Comparison of ENCODE assay signal across 17 mouse cellular contexts in genomic region chr3:102636674-102637073, GRCm38 (mm10).
DNase-seq lines count a peak whose midpoint lies in the region; ATAC-seq and TF ChIP-seq lines count a peak whose summit lies in the region.
"Had no signal": no experiment of that assay in that cellular context is flagged by ENCODE, and none has a peak within 500 bp of the region (broad histone marks: within the 10 kb centered on the region; RNA-seq: fewer than 3 reads in every experiment).

No protein-coding gene starts in this region.

- H3K4me1 ChIP-seq in ES-E14 (ENCODE audit: control insufficient read depth in 2 of 2, insufficient read depth in 2 of 2, low read length in 2 of 2, poor library complexity in 1 of 2), result no peaks in the 10 kb centered on the region
- peaks cover 14% of the 10 kb centered on the region for H3K4me1 ChIP-seq in embryonic facial prominence, embryonic 15.5 days
- H3K4me1 ChIP-seq: heart, embryonic 15.5 days; midbrain, embryonic 15.5 days had no signal

- ATAC-seq in embryonic facial prominence, embryonic 15.5 days (ENCODE audit: insufficient number of reproducible peaks, low FRiP score, low TSS enrichment, low read depth), result peak; percentile 53; the same call in 1 of the 2 replicates
- ATAC-seq in erythroid progenitor cell, adult 5-6 weeks (replicated peaks; ENCODE audit: low FRiP score, poor library complexity, severe bottlenecking), result no peak
- ATAC-seq: forebrain, embryonic 14.5 days; hindbrain, postnatal 0 days; midbrain, embryonic 15.5 days had no signal

- no peaks in the 10 kb centered on the region for H3K36me3 ChIP-seq in ES-E14 (ENCODE audit: control insufficient read depth, insufficient read depth, low read length, poor library complexity, severe bottlenecking)
- no peaks in the 10 kb centered on the region for H3K36me3 ChIP-seq in embryonic facial prominence, embryonic 15.5 days
- H3K36me3 ChIP-seq: heart, embryonic 15.5 days; limb, embryonic 12.5 days; midbrain, embryonic 15.5 days had no signal

- no peak overlapping the region for H3K4me2 ChIP-seq in embryonic facial prominence, embryonic 15.5 days (replicated peaks)
- H3K4me2 ChIP-seq: heart, embryonic 15.5 days; limb, embryonic 12.5 days; midbrain, embryonic 15.5 days had no signal

- H3K9me3 ChIP-seq in ES-E14 (ENCODE audit: control insufficient read depth, insufficient read depth, low read depth, low read length), result no peaks in the 10 kb centered on the region
- H3K9me3 ChIP-seq in embryonic facial prominence, embryonic 15.5 days (replicated peaks), result no peaks in the 10 kb centered on the region
- H3K9me3 ChIP-seq: heart, embryonic 15.5 days; limb, embryonic 12.5 days; midbrain, embryonic 15.5 days had no signal

- no peaks in the 10 kb centered on the region for H3K27me3 ChIP-seq in embryonic facial prominence, embryonic 15.5 days
- H3K27me3 ChIP-seq: heart, embryonic 15.5 days; limb, embryonic 12.5 days; midbrain, embryonic 15.5 days had no signal

- 0 out of 2 replicates have a peak overlapping the region, but pooled peaks have one; percentile 19 for H3K27ac ChIP-seq in ES-E14 (ENCODE audit: insufficient read depth, low read depth, low read length, poor library complexity, severe bottlenecking)
- H3K27ac ChIP-seq in embryonic facial prominence, embryonic 15.5 days (replicated peaks), result peak overlapping the region; percentile 49
- H3K27ac ChIP-seq: heart, embryonic 15.5 days; hindbrain, postnatal 0 days; kidney, postnatal 0 days; limb, embryonic 12.5 days; midbrain, embryonic 15.5 days had no signal

- peak; percentile 8 for DNase-seq in gastrocnemius, adult 18-20 months (ENCODE audit: low spot score)
- no peak for DNase-seq in gastrocnemius, postnatal 10 days
- peak; percentile 10 for DNase-seq in kidney, postnatal 14 days
- no peak for DNase-seq in kidney, adult 9 months
- no peak for DNase-seq in ES-E14 (ENCODE audit: low read depth, low spot score)
- DNase-seq in thymus, postnatal 25 days, result no peak
- DNase-seq: cerebellum, postnatal 14 days; right cerebral cortex, postnatal 25 days; thymus, postnatal 14 days had no signal

- WGBS in embryonic facial prominence, embryonic 15.5 days, result 29% methylated on average over 4 of the region's 4 CpGs

- no peak overlapping the region for H3K9ac ChIP-seq in ES-E14 (ENCODE audit: insufficient read depth, low read depth, low read length, poor library complexity, severe bottlenecking)
- no peak overlapping the region for H3K9ac ChIP-seq in embryonic facial prominence, embryonic 15.5 days
- H3K9ac ChIP-seq: heart, embryonic 15.5 days; limb, embryonic 12.5 days; midbrain, embryonic 15.5 days had no signal

- H3K4me3 ChIP-seq in ES-E14 (ENCODE audit: insufficient read depth in 1 of 2, low read depth in 1 of 2, low read length in 2 of 2, poor library complexity in 1 of 2, severe bottlenecking in 1 of 2), result no peak overlapping the region
- no peak overlapping the region for H3K4me3 ChIP-seq in embryonic facial prominence, embryonic 15.5 days (replicated peaks)
- H3K4me3 ChIP-seq: heart, embryonic 15.5 days; limb, embryonic 12.5 days; midbrain, embryonic 15.5 days had no signal

- in situ Hi-C loops in ES-E14 (cut with MboI; ENCODE audit: low sequenced_read_pairs in 2 of 2, unreplicated experiment in 2 of 2), result no loop called here

TF ChIP-seq in ES-E14, 5 proteins besides CTCF, POLR2A, EP300 and RAD21:
- TF ChIP-seq CHD2 (IDR thresholded peaks at IDR 0.05; ENCODE audit: low read depth, low read length) (no peak), MAFK (IDR thresholded peaks at IDR 0.05; ENCODE audit: insufficient read depth, low read depth, low read length) (no peak), HCFC1 (IDR thresholded peaks at IDR 0.05; ENCODE audit: borderline replicate concordance, insufficient read depth, low read length) (no peak), ZC3H11A (IDR thresholded peaks at IDR 0.05; ENCODE audit: borderline replicate concordance, low read depth, low read length) (no peak), ZNF384 (IDR thresholded peaks at IDR 0.05; ENCODE audit: low read depth, low read length) (no peak)

Comparison
In these comparisons a context has a peak if more than half of its experiments do, and no peak if none do; other contexts are left out.
1. DNase-seq: peak in gastrocnemius, adult 18-20 months (single experiment) and kidney, postnatal 14 days (single experiment); none in gastrocnemius, postnatal 10 days (single experiment), kidney, adult 9 months (single experiment), ES-E14 (single experiment) and thymus, postnatal 25 days (single experiment).